In the genomic region with DNA sequence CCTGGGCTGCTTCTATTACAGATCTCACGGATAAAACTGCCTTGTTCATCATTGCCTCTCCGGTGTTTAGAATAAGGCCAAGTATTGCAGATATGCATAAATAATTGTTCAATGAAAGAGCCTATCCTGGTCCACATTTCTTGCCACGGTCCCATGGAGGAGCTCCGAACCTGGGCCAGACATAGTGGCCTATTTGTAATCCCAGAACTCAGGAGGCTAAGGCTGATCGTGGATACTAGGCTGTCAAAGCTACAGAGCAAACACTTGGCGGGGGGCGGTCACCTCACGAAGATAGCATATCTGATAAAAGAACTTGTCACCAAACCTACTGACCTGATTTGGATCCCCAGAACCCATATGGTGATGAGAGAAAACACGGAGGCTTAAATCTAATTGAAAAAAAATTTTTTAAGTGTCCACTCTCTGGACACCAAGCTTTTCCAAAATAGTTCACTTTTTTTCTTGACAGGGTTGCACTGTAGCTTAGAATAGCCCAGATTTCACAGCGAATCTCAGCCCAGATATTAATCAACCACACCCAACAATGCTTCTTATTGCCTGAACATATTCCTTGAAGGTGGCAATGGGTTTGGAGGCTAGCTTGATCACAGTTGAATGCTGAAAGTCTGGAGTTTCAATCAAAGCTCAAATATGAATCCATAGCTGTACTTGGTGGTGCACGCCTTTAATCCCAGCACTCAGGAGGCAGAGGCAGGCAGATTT, we compare ENCODE assay signal across 8 mouse cellular contexts. TPM values are rescaled to one million over a fixed set of nuclear protein-coding genes. Genes with fewer than 3 reads are reported as not detected.
DNase-seq lines count a peak whose midpoint lies in the region; ATAC-seq and TF ChIP-seq lines count a peak whose summit lies in the region.

No protein-coding gene starts in this region.

- DNase-seq in heart, postnatal 14 days, result no peak
- DNase-seq in adipocyte (ENCODE audit: low spot score), result no peak
- no peak for DNase-seq in adrenal gland, adult (ENCODE audit: inconsistent age in 2 of 2, low spot score in 1 of 2)
- no peak for DNase-seq in thymus, postnatal 25 days

- no peaks in the 10 kb centered on the region for H3K9me3 ChIP-seq in heart, embryonic 13.5 days
- H3K9me3 ChIP-seq in ES-Bruce4 (replicated peaks; ENCODE audit: control insufficient read depth, insufficient read depth, low read length, poor library complexity, severe bottlenecking), result no peaks in the 10 kb centered on the region
- H3K9me3 ChIP-seq in forebrain, embryonic 15.5 days, result no peaks in the 10 kb centered on the region
- no peaks in the 10 kb centered on the region for H3K9me3 ChIP-seq in liver, embryonic 15.5 days (replicated peaks)

- H3K9ac ChIP-seq in heart, embryonic 13.5 days, result peak overlapping the region; percentile 93
- peak overlapping the region; percentile 96 for H3K9ac ChIP-seq in ES-Bruce4 (ENCODE audit: low read depth, poor library complexity, severe bottlenecking)
- peak overlapping the region; percentile 90 for H3K9ac ChIP-seq in forebrain, embryonic 15.5 days (replicated peaks)
- H3K9ac ChIP-seq in liver, embryonic 15.5 days, result peak overlapping the region; percentile 95

- ATAC-seq in heart, embryonic 13.5 days (ENCODE audit: extremely low read depth, insufficient number of reproducible peaks, low FRiP score, low TSS enrichment), result no peak; the same call in 1 of the 2 replicates
- ATAC-seq in forebrain, embryonic 15.5 days (replicated peaks), result peak; percentile 44
- ATAC-seq in liver, embryonic 15.5 days (ENCODE audit: insufficient read depth), result 0 out of 2 replicates have a peak, but pooled peaks have one; percentile 2

- H3K36me3 ChIP-seq in heart, embryonic 13.5 days, result peaks cover 67% of the 10 kb centered on the region
- H3K36me3 ChIP-seq in ES-Bruce4 (ENCODE audit: control insufficient read depth, insufficient read depth, low read length, poor library complexity, severe bottlenecking), result peaks cover 50% of the 10 kb centered on the region
- H3K36me3 ChIP-seq in forebrain, embryonic 15.5 days, result peaks cover 45% of the 10 kb centered on the region
- H3K36me3 ChIP-seq in liver, embryonic 15.5 days (replicated peaks), result peaks cover 59% of the 10 kb centered on the region

- no peak for TF ChIP-seq CTCF in ES-Bruce4 (IDR thresholded peaks at IDR 0.05; ENCODE audit: low read depth, low read length)

- peak overlapping the region; percentile 97 for H3K27ac ChIP-seq in heart, embryonic 13.5 days (replicated peaks)
- H3K27ac ChIP-seq in ES-Bruce4 (ENCODE audit: insufficient read depth, low read length), result peak overlapping the region; percentile 67
- peak overlapping the region; percentile 95 for H3K27ac ChIP-seq in forebrain, embryonic 15.5 days (replicated peaks)
- H3K27ac ChIP-seq in liver, embryonic 15.5 days (replicated peaks), result peak overlapping the region; percentile 93

- 16% methylated on average over 11 of the region's 11 CpGs for WGBS in heart, embryonic 13.5 days
- 31% methylated on average over 11 of the region's 11 CpGs for whole genome bisulfite sequencing in forebrain, embryonic 15.5 days
- WGBS in liver, embryonic 15.5 days (ENCODE audit: insufficient replicate concordance), result 20% methylated on average over 11 of the region's 11 CpGs

- H3K4me3 ChIP-seq in heart, embryonic 13.5 days, result peak overlapping the region; percentile 79
- peak overlapping the region; percentile 91 for H3K4me3 ChIP-seq in ES-Bruce4 (ENCODE audit: low read depth, low read length)
- peak overlapping the region; percentile 93 for H3K4me3 ChIP-seq in forebrain, embryonic 15.5 days
- H3K4me3 ChIP-seq in liver, embryonic 15.5 days (replicated peaks), result peak overlapping the region; percentile 90

- peak overlapping the region; percentile 87 for H3K4me2 ChIP-seq in heart, embryonic 13.5 days
- peak overlapping the region; percentile 93 for H3K4me2 ChIP-seq in forebrain, embryonic 15.5 days (replicated peaks)
- H3K4me2 ChIP-seq in liver, embryonic 15.5 days, result peak overlapping the region; percentile 85

- peaks cover 73% of the 10 kb centered on the region for H3K4me1 ChIP-seq in heart, embryonic 13.5 days
- H3K4me1 ChIP-seq in ES-Bruce4 (ENCODE audit: control insufficient read depth, insufficient read depth, low read length), result no peaks in the 10 kb centered on the region
- peaks cover 42% of the 10 kb centered on the region for H3K4me1 ChIP-seq in forebrain, embryonic 15.5 days
- peaks cover 71% of the 10 kb centered on the region for H3K4me1 ChIP-seq in liver, embryonic 15.5 days (replicated peaks)

- TF ChIP-seq EP300 in ES-Bruce4 (IDR thresholded peaks at IDR 0.05; ENCODE audit: insufficient read depth, low read depth, low read length), result no peak

- intact Hi-C loops in heart, postnatal 14 days (cut with DNase I), result loop anchor here (10.0 kb wide), 2 partner anchors 552 to 682 kb away; partner anchors contain the start of genes Fbrs and Zfp768

- TF ChIP-seq POLR2A in ES-Bruce4 (IDR thresholded peaks at IDR 0.05; ENCODE audit: insufficient read depth, low read length), result no peak

- H3K27me3 ChIP-seq in heart, embryonic 13.5 days (replicated peaks), result no peaks in the 10 kb centered on the region
- no peaks in the 10 kb centered on the region for H3K27me3 ChIP-seq in ES-Bruce4 (ENCODE audit: control insufficient read depth, insufficient read depth, low read length, poor library complexity, severe bottlenecking)
- H3K27me3 ChIP-seq in forebrain, embryonic 15.5 days, result no peaks in the 10 kb centered on the region
- H3K27me3 ChIP-seq in liver, embryonic 15.5 days, result no peaks in the 10 kb centered on the region

RNA-seq across cellular contexts. Expression of gene Ppp4c, which starts 0.6 kb away (rescaled TPM):
- 151 and 166 TPM in 2 replicates for polyA plus RNA-seq in heart, embryonic 13.5 days (2015; fragmentation: Nextera tagmentation; extraction: Ambion mirVana)
- total RNA-seq in heart, postnatal 14 days (2021), result 10 to 100 TPM; 38.8 to 49.6 TPM
- polyA plus RNA-seq in ES-Bruce4 (2011; ENCODE audit: insufficient read depth, insufficient read length, low read depth, missing spikeins), result 111 and 127 TPM in 2 replicates
- 215 TPM in 2 replicates for polyA plus RNA-seq in forebrain, embryonic 15.5 days (2015; fragmentation: Nextera tagmentation; extraction: Ambion mirVana)
- polyA plus RNA-seq in liver, embryonic 15.5 days (2015; fragmentation: Nextera tagmentation; extraction: Ambion mirVana), result 107 and 113 TPM in 2 replicates

RNA-seq across cellular contexts. Expression of gene Fam57b, which starts 4.6 kb away (rescaled TPM):
- polyA plus RNA-seq in heart, embryonic 13.5 days (2015; fragmentation: Nextera tagmentation; extraction: Ambion mirVana), result 0.29 and 0.32 TPM in 2 replicates
- total RNA-seq in heart, postnatal 14 days (2021), result 10 to 100 TPM; 12.9 to 13.7 TPM
- 2.7 and 4.2 TPM in 2 replicates for polyA plus RNA-seq in ES-Bruce4 (2011; ENCODE audit: insufficient read depth, insufficient read length, low read depth, missing spikeins)
- 35.1 and 38.1 TPM in 2 replicates for polyA plus RNA-seq in forebrain, embryonic 15.5 days (2015; fragmentation: Nextera tagmentation; extraction: Ambion mirVana)
- polyA plus RNA-seq in liver, embryonic 15.5 days (2015; fragmentation: Nextera tagmentation; extraction: Ambion mirVana), result not detected in 2 replicates

RNA-seq across cellular contexts. Expression of gene Tbx6, which starts 11.6 kb away (rescaled TPM):
- polyA plus RNA-seq in heart, embryonic 13.5 days (2015; fragmentation: Nextera tagmentation; extraction: Ambion mirVana), result 0.32 and 0.33 TPM in 2 replicates
- total RNA-seq in heart, postnatal 14 days (2021), result under 1 TPM; 0.44 to 0.62 TPM
- polyA plus RNA-seq in ES-Bruce4 (2011; ENCODE audit: insufficient read depth, insufficient read length, low read depth, missing spikeins), result 1.7 TPM in 2 replicates
- 0.41 and 0.65 TPM in 2 replicates for polyA plus RNA-seq in forebrain, embryonic 15.5 days (2015; fragmentation: Nextera tagmentation; extraction: Ambion mirVana)
- 0.50 and 0.79 TPM in 2 replicates for polyA plus RNA-seq in liver, embryonic 15.5 days (2015; fragmentation: Nextera tagmentation; extraction: Ambion mirVana)

RNA-seq across cellular contexts. Expression of gene Ypel3, which starts 16.1 kb away (rescaled TPM):
- polyA plus RNA-seq in heart, embryonic 13.5 days (2015; fragmentation: Nextera tagmentation; extraction: Ambion mirVana), result 79.1 and 86.2 TPM in 2 replicates
- 10 to 100 TPM; 62.9 to 77.1 TPM for total RNA-seq in heart, postnatal 14 days (2021)
- 56.8 and 62.1 TPM in 2 replicates for polyA plus RNA-seq in ES-Bruce4 (2011; ENCODE audit: insufficient read depth, insufficient read length, low read depth, missing spikeins)
- polyA plus RNA-seq in forebrain, embryonic 15.5 days (2015; fragmentation: Nextera tagmentation; extraction: Ambion mirVana), result 207 and 213 TPM in 2 replicates
- polyA plus RNA-seq in liver, embryonic 15.5 days (2015; fragmentation: Nextera tagmentation; extraction: Ambion mirVana), result 103 and 119 TPM in 2 replicates

RNA-seq across cellular contexts. Expression of gene Gdpd3, which starts 26.7 kb away (rescaled TPM):
- polyA plus RNA-seq in heart, embryonic 13.5 days (2015; fragmentation: Nextera tagmentation; extraction: Ambion mirVana), result 1.2 and 1.4 TPM in 2 replicates
- 1 to 10 TPM; 3.1 to 3.8 TPM for total RNA-seq in heart, postnatal 14 days (2021)
- 1.8 and 3.6 TPM in 2 replicates for polyA plus RNA-seq in ES-Bruce4 (2011; ENCODE audit: insufficient read depth, insufficient read length, low read depth, missing spikeins)
- polyA plus RNA-seq in forebrain, embryonic 15.5 days (2015; fragmentation: Nextera tagmentation; extraction: Ambion mirVana), result 1.5 and 1.7 TPM in 2 replicates
- polyA plus RNA-seq in liver, embryonic 15.5 days (2015; fragmentation: Nextera tagmentation; extraction: Ambion mirVana), result 0.74 and 0.84 TPM in 2 replicates
